In genomic region chr4:83514976-83515669, GRCm38 (mm10) we compare ENCODE assay signal across 10 mouse cellular contexts. TPM values are rescaled to one million over a fixed set of nuclear protein-coding genes. Genes with fewer than 3 reads are reported as not detected.
A peak's percentile ranks its signal among the peaks of the same experiment; 100 is the strongest.
DNase-seq lines count a peak whose midpoint lies in the region; ATAC-seq and TF ChIP-seq lines count a peak whose summit lies in the region.
"Had no signal": no experiment of that assay in that cellular context is flagged by ENCODE, and none has a peak within 500 bp of the region (broad histone marks: within the 10 kb centered on the region; RNA-seq: fewer than 3 reads in every experiment).

No protein-coding gene starts in this region.

- no peaks in the 10 kb centered on the region for H3K9me3 ChIP-seq in hindbrain, embryonic 15.5 days
- H3K9me3 ChIP-seq in hindbrain, embryonic 12.5 days (replicated peaks): no peaks in the 10 kb centered on the region
- no peaks in the 10 kb centered on the region for H3K9me3 ChIP-seq in midbrain, embryonic 12.5 days
- H3K9me3 ChIP-seq in midbrain, embryonic 15.5 days: no peaks in the 10 kb centered on the region

- H3K4me3 ChIP-seq in hindbrain, embryonic 15.5 days: no peak overlapping the region
- H3K4me3 ChIP-seq in hindbrain, embryonic 12.5 days: no peak overlapping the region
- no peak overlapping the region for H3K4me3 ChIP-seq in midbrain, embryonic 12.5 days
- H3K4me3 ChIP-seq in midbrain, embryonic 15.5 days: no peak overlapping the region

- no peak for TF ChIP-seq POLR2A in brain, embryonic 14.5 days (IDR thresholded peaks at IDR 0.05; ENCODE audit: borderline replicate concordance, extremely low read depth, insufficient read depth, insufficient read length, poor library complexity, severe bottlenecking)

- no peaks in the 10 kb centered on the region for H3K4me1 ChIP-seq in hindbrain, embryonic 15.5 days (replicated peaks)
- 0 out of 2 replicates have a peak, but pooled peaks cover 2% of the 10 kb centered on the region for H3K4me1 ChIP-seq in hindbrain, embryonic 12.5 days
- no peaks in the 10 kb centered on the region for H3K4me1 ChIP-seq in midbrain, embryonic 12.5 days
- H3K4me1 ChIP-seq in midbrain, embryonic 15.5 days: no peaks in the 10 kb centered on the region

- DNase-seq in brain, embryonic 14.5 days (ENCODE audit: low read depth): peak; percentile 64
- DNase-seq in retina, postnatal 1 day: peak; percentile 58
- DNase-seq in Muller cell, postnatal 12 days (ENCODE audit: inconsistent ontology term): no peak
- no peak for DNase-seq in lung, postnatal 25 days (ENCODE audit: low spot score)
- DNase-seq: gastrocnemius, postnatal 25 days; lung, postnatal 14 days had no signal

- H3K27ac ChIP-seq in hindbrain, embryonic 15.5 days (replicated peaks): no peak overlapping the region
- H3K27ac ChIP-seq in hindbrain, embryonic 12.5 days: no peak overlapping the region
- H3K27ac ChIP-seq in midbrain, embryonic 12.5 days (replicated peaks): no peak overlapping the region
- no peak overlapping the region for H3K27ac ChIP-seq in midbrain, embryonic 15.5 days

- TF ChIP-seq CTCF in brain, embryonic 14.5 days (IDR thresholded peaks at IDR 0.05; ENCODE audit: borderline replicate concordance, extremely low read depth, insufficient read depth, insufficient read length): peak; percentile 51; the same call in 1 of the 2 replicates

- H3K27me3 ChIP-seq in hindbrain, embryonic 15.5 days: no peaks in the 10 kb centered on the region
- H3K27me3 ChIP-seq in hindbrain, embryonic 12.5 days: no peaks in the 10 kb centered on the region
- no peaks in the 10 kb centered on the region for H3K27me3 ChIP-seq in midbrain, embryonic 12.5 days
- no peaks in the 10 kb centered on the region for H3K27me3 ChIP-seq in midbrain, embryonic 15.5 days (replicated peaks)

- WGBS in hindbrain, embryonic 15.5 days: 87% methylated on average over 10 of the region's 10 CpGs
- WGBS in hindbrain, embryonic 12.5 days: 88% methylated on average over 10 of the region's 10 CpGs
- 79% methylated on average over 10 of the region's 10 CpGs for WGBS in midbrain, embryonic 12.5 days
- 81% methylated on average over 10 of the region's 10 CpGs for WGBS in midbrain, embryonic 15.5 days

- no peak overlapping the region for H3K9ac ChIP-seq in hindbrain, embryonic 15.5 days
- H3K9ac ChIP-seq in hindbrain, embryonic 12.5 days: no peak overlapping the region
- no peak overlapping the region for H3K9ac ChIP-seq in midbrain, embryonic 12.5 days (replicated peaks)
- no peak overlapping the region for H3K9ac ChIP-seq in midbrain, embryonic 15.5 days

- no peaks in the 10 kb centered on the region for H3K36me3 ChIP-seq in hindbrain, embryonic 15.5 days
- H3K36me3 ChIP-seq in hindbrain, embryonic 12.5 days: no peaks in the 10 kb centered on the region
- H3K36me3 ChIP-seq in midbrain, embryonic 12.5 days: no peaks in the 10 kb centered on the region
- no peaks in the 10 kb centered on the region for H3K36me3 ChIP-seq in midbrain, embryonic 15.5 days (replicated peaks)

- ATAC-seq in hindbrain, embryonic 15.5 days (ENCODE audit: low FRiP score, low read depth): peak; percentile 69; the same call in 1 of the 2 replicates
- no peak for ATAC-seq in hindbrain, embryonic 12.5 days (ENCODE audit: low FRiP score)
- ATAC-seq in midbrain, embryonic 12.5 days (ENCODE audit: low FRiP score, low read depth): 0 out of 2 replicates have a peak, but pooled peaks have one; percentile 30
- ATAC-seq in midbrain, embryonic 15.5 days (replicated peaks): no peak

- no peak overlapping the region for H3K4me2 ChIP-seq in hindbrain, embryonic 15.5 days
- H3K4me2 ChIP-seq in hindbrain, embryonic 12.5 days (replicated peaks): no peak overlapping the region
- no peak overlapping the region for H3K4me2 ChIP-seq in midbrain, embryonic 12.5 days (replicated peaks)
- H3K4me2 ChIP-seq in midbrain, embryonic 15.5 days: no peak overlapping the region

RNA-seq across cellular contexts. Expression of gene Ccdc171, which starts 10.2 kb away (rescaled TPM):
- 4.0 and 4.4 TPM in 2 replicates for polyA plus RNA-seq in hindbrain, embryonic 15.5 days (2015; fragmentation: Nextera tagmentation; extraction: Ambion mirVana)
- 5.8 and 6.1 TPM in 2 replicates for polyA plus RNA-seq in hindbrain, embryonic 12.5 days (2016; fragmentation: Nextera tagmentation; extraction: Ambion mirVana)
- 6.3 and 6.4 TPM in 2 replicates for polyA plus RNA-seq in midbrain, embryonic 12.5 days (2016; fragmentation: Nextera tagmentation; extraction: Ambion mirVana)
- 3.9 and 4.2 TPM in 2 replicates for polyA plus RNA-seq in midbrain, embryonic 15.5 days (2015; fragmentation: Nextera tagmentation; extraction: Ambion mirVana)
- 4.9 and 5.4 TPM in 2 replicates for polyA plus RNA-seq in brain, embryonic 14.5 days (2012; rRNA removed)

RNA-seq across cellular contexts. Expression of gene Psip1, which starts 28.9 kb away (rescaled TPM):
- 253 and 257 TPM in 2 replicates for polyA plus RNA-seq in hindbrain, embryonic 15.5 days (2015; fragmentation: Nextera tagmentation; extraction: Ambion mirVana)
- polyA plus RNA-seq in hindbrain, embryonic 12.5 days (2016; fragmentation: Nextera tagmentation; extraction: Ambion mirVana): 364 and 379 TPM in 2 replicates
- polyA plus RNA-seq in midbrain, embryonic 12.5 days (2016; fragmentation: Nextera tagmentation; extraction: Ambion mirVana): 449 and 520 TPM in 2 replicates
- 253 and 273 TPM in 2 replicates for polyA plus RNA-seq in midbrain, embryonic 15.5 days (2015; fragmentation: Nextera tagmentation; extraction: Ambion mirVana)
- polyA plus RNA-seq in brain, embryonic 14.5 days (2012; rRNA removed): 298 and 304 TPM in 2 replicates

Comparison
In these comparisons a context has a peak if more than half of its experiments do, and no peak if none do; other contexts are left out.
1. ATAC-seq: peak in hindbrain, embryonic 15.5 days (single experiment) and midbrain, embryonic 12.5 days (single experiment); none in hindbrain, embryonic 12.5 days (single experiment) and midbrain, embryonic 15.5 days (single experiment).
2. DNase-seq: peak in brain, embryonic 14.5 days (single experiment) and retina, postnatal 1 day (single experiment); none in Muller cell, postnatal 12 days (single experiment) and lung, postnatal 25 days (single experiment).